Mouse (Mus musculus) MEL (cell line): Measurements from ENCODE around the gene Gm10944. TPM values are rescaled to one million over a fixed set of nuclear protein-coding genes. Genes with fewer than 3 reads are reported as not detected.

Experiments used
- DNase-seq: peaks from one replicate; pipeline ENCODE4 v3.0.0; 2011; ENCODE audit warnings: low read depth, low spot score
- H3K27ac ChIP-seq: 2 replicates; pipeline ENCODE4 v1.5.1; 2012; ENCODE audit warnings: low read depth, mild to moderate bottlenecking, control low read depth, low read length, moderate library complexity; ENCODE audit not compliant: control insufficient read depth
- H3K27me3 ChIP-seq, 2 experiments: fragments of 150-350 bp in 1 of 2; sonication (generic) in 1 of 2; 2 replicates each; pipeline ENCODE4 v1.6.1; 2012; ENCODE audit warnings: low read length in 2 of 2, mild to moderate bottlenecking in 2 of 2, improper control_type of control experiment in 1 of 2, moderate library complexity in 1 of 2; ENCODE audit not compliant: insufficient read depth in 2 of 2, control insufficient read depth in 1 of 2
- H3K36me3 ChIP-seq, 2 experiments: 2 replicates each; pipeline ENCODE4 v1.6.1; 2012 to 2014; ENCODE audit warnings: low read length in 2 of 2, improper control_type of control experiment in 1 of 2, inconsistent platforms in 1 of 2, mild to moderate bottlenecking in 1 of 2; ENCODE audit not compliant: insufficient read depth in 2 of 2, control insufficient read depth in 1 of 2
- H3K4me1 ChIP-seq, 2 experiments: fragments of 150-350 bp in 1 of 2; sonication (generic) in 1 of 2; 2 replicates each; pipeline ENCODE4 v1.6.1; 2012; ENCODE audit warnings: low read length in 2 of 2, improper control_type of control experiment in 1 of 2, mild to moderate bottlenecking in 1 of 2; ENCODE audit not compliant: insufficient read depth in 2 of 2, control insufficient read depth in 1 of 2
- H3K4me3 ChIP-seq, 2 experiments: fragments of 150-350 bp in 1 of 2; sonication (generic) in 1 of 2; 2 replicates each; pipeline ENCODE4 v1.5.1; 2012; ENCODE audit warnings: low read depth in 2 of 2, low read length in 2 of 2, mild to moderate bottlenecking in 2 of 2, moderate library complexity in 2 of 2, control low read depth in 1 of 2, improper control_type of control experiment in 1 of 2; ENCODE audit not compliant: control insufficient read depth in 1 of 2, insufficient read depth in 1 of 2
- H3K79me2 ChIP-seq: 2 replicates; pipeline ENCODE4 v1.6.1; 2012; ENCODE audit warnings: mild to moderate bottlenecking, low read length, moderate library complexity; ENCODE audit not compliant: control insufficient read depth, poor library complexity, insufficient read depth
- H3K9ac ChIP-seq: 2 replicates; pipeline ENCODE4 v1.6.1; 2012; ENCODE audit warnings: low read depth, mild to moderate bottlenecking, control low read depth, low read length, moderate library complexity; ENCODE audit not compliant: control insufficient read depth, poor library complexity, severe bottlenecking
- H3K9me3 ChIP-seq: fragments of 150-350 bp; sonication (generic); replicated peaks from 2 replicates; pipeline ENCODE4 v1.6.1; 2012; ENCODE audit warnings: mild to moderate bottlenecking, low read length, improper control_type of control experiment, moderate library complexity; ENCODE audit not compliant: insufficient read depth
- CHD1 ChIP-seq: IDR thresholded peaks from 2 replicates; pipeline ENCODE4 v1.6.1; 2012; ENCODE audit warnings: low read depth, mild to moderate bottlenecking, inconsistent platforms, low read length, improper control_type of control experiment
- CHD2 ChIP-seq: IDR thresholded peaks from 2 replicates; pipeline ENCODE4 v1.6.1; 2011; ENCODE audit warnings: low read length, improper control_type of control experiment
- CTCF ChIP-seq, 3 experiments: IDR thresholded peaks in 2 of 3; conservative IDR thresholded peaks in 1 of 3; 2 replicates each; pipeline ENCODE4 v1.5.1; 2011 to 2012; ENCODE audit warnings: low read length in 3 of 3, low read depth in 2 of 3, mild to moderate bottlenecking in 2 of 3, improper control_type of control experiment in 1 of 3, inconsistent platforms in 1 of 3, mixed read lengths in 1 of 3, moderate library complexity in 1 of 3; ENCODE audit not compliant: control insufficient read depth in 1 of 3, insufficient read depth in 1 of 3, poor library complexity in 1 of 3, severe bottlenecking in 1 of 3
- GABPA ChIP-seq: IDR thresholded peaks from 2 replicates; pipeline ENCODE4 v1.6.1; 2012; ENCODE audit warnings: low read depth, mild to moderate bottlenecking, inconsistent platforms, low read length, improper control_type of control experiment, moderate library complexity
- HCFC1 ChIP-seq: IDR thresholded peaks from 2 replicates; pipeline ENCODE4 v1.6.1; 2012; ENCODE audit warnings: low read depth, mild to moderate bottlenecking, inconsistent platforms, low read length, improper control_type of control experiment, moderate library complexity
- MAX ChIP-seq: IDR thresholded peaks from 2 replicates; pipeline ENCODE4 v1.6.1; 2011; ENCODE audit warnings: low read length, improper control_type of control experiment
- MAZ ChIP-seq: IDR thresholded peaks from 2 replicates; pipeline ENCODE4 v1.6.1; 2012; ENCODE audit warnings: low read depth, mild to moderate bottlenecking, inconsistent platforms, low read length, improper control_type of control experiment
- MXI1 ChIP-seq: IDR thresholded peaks from 2 replicates; pipeline ENCODE4 v1.6.1; 2011; ENCODE audit warnings: mild to moderate bottlenecking, low read depth, low read length, improper control_type of control experiment
- NRF1 ChIP-seq: IDR thresholded peaks from 2 replicates; pipeline ENCODE4 v1.6.1; 2014; ENCODE audit warnings: low read depth, mild to moderate bottlenecking, inconsistent platforms, low read length, improper control_type of control experiment, moderate library complexity; ENCODE audit not compliant: poor library complexity, insufficient read depth, severe bottlenecking
- POLR2A ChIP-seq, 2 experiments: IDR thresholded peaks; 2 replicates each; pipeline ENCODE4 v1.6.1; 2011 to 2012; ENCODE audit warnings: low read length in 2 of 2, mild to moderate bottlenecking in 2 of 2, control low read depth in 1 of 2, improper control_type of control experiment in 1 of 2, low read depth in 1 of 2, moderate library complexity in 1 of 2; ENCODE audit not compliant: control insufficient read depth in 1 of 2, insufficient read depth in 1 of 2, poor library complexity in 1 of 2
- RCOR1 ChIP-seq: IDR thresholded peaks from 2 replicates; pipeline ENCODE4 v1.6.1; 2012; ENCODE audit warnings: low read depth, mild to moderate bottlenecking, inconsistent platforms, low read length, improper control_type of control experiment
- TAL1 ChIP-seq: IDR thresholded peaks from 2 replicates; pipeline ENCODE4 v1.6.1; 2012; ENCODE audit warnings: mild to moderate bottlenecking, inconsistent platforms, low read length, moderate library complexity, mixed read lengths
- TBP ChIP-seq: IDR thresholded peaks from 2 replicates; pipeline ENCODE4 v1.8.0; 2011; ENCODE audit warnings: low read depth, low read length, improper control_type of control experiment
- TCF12 ChIP-seq: IDR thresholded peaks from 2 replicates; pipeline ENCODE4 v1.6.1; 2014; ENCODE audit warnings: low read depth, mild to moderate bottlenecking, inconsistent platforms, low read length, improper control_type of control experiment, moderate library complexity
- ZKSCAN1 ChIP-seq: IDR thresholded peaks from 2 replicates; pipeline ENCODE4 v1.6.1; 2012; ENCODE audit warnings: low read depth, mild to moderate bottlenecking, inconsistent platforms, low read length, improper control_type of control experiment, moderate library complexity
- polyA plus RNA-seq, 2 experiments: library from polyadenylated mRNA; stranded (reverse) in 1 of 2; unstranded in 1 of 2; fragments of >175 nt in 1 of 2; fragments of >200 nt in 1 of 2; gene quantifications; 2 replicates each; pipeline versions ENCODE4 v1.2.1 to v1.2.4; 2012; ENCODE audit warnings: low replicate concordance in 2 of 2, low read depth in 1 of 2; ENCODE audit not compliant: insufficient read length in 2 of 2, insufficient read depth in 1 of 2, missing spikeins in 1 of 2
- total RNA-seq: library from RNA; depleted of rRNA; stranded (reverse); fragments of 300-350 nt; gene quantifications from 2 replicates; pipeline ENCODE4 v1.2.3, GENCODE M21; 2012; rRNA removed

The Gm10944 gene
- total and polyA plus RNA-seq, 3 experiments: not detected

DNA sequence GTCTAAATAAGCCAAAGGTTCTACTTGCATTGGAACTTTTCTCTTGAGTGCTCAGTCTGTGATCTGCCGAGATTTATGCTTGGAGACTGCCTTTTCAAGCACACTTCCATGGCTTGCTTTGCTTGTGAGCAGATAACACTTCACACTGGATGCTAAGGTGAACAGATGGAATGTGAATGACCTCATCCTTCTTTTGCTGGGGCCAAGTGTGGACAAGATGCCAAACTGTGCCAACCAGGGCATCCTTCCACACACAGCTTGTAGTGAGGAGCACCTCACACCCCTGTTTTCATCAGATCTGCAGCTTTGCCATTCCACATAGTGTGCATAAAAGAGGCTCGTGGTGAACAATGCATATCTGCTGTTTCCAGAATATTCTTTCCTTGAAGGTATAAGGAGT lies 29.7 kb downstream of the Gm10944 start:
- Histone ChIP-seq H3K4me3 (no peak overlapping the region), H3K79me2 (no peaks in the 10 kb centered on the region), H3K27me3 (no peaks in the 10 kb centered on the region; a peak in 1 of 4 replicates), H3K9me3 (no peaks in the 10 kb centered on the region), H3K36me3 (no peaks in the 10 kb centered on the region), H3K27ac (no peak overlapping the region), H3K9ac (no peak overlapping the region), H3K4me1 (no peaks in the 10 kb centered on the region)
- TF ChIP-seq GABPA (no peak), TAL1 (no peak), HCFC1 (no peak), CTCF (IDR thresholded peaks at IDR 0.05 in 2 of 3, conservative IDR thresholded peaks at IDR 0.05 in 1 of 3; ENCODE audit: control insufficient read depth in 1 of 3, insufficient read depth in 1 of 3, low read depth in 2 of 3, low read length in 3 of 3, poor library complexity in 1 of 3, severe bottlenecking in 1 of 3) (no peak), POLR2A (IDR thresholded peaks at IDR 0.05; ENCODE audit: control insufficient read depth in 1 of 2, insufficient read depth in 1 of 2, low read depth in 1 of 2, low read length in 2 of 2, poor library complexity in 1 of 2) (no peak), ZKSCAN1 (no peak)
- no peak for DNase-seq

DNA sequence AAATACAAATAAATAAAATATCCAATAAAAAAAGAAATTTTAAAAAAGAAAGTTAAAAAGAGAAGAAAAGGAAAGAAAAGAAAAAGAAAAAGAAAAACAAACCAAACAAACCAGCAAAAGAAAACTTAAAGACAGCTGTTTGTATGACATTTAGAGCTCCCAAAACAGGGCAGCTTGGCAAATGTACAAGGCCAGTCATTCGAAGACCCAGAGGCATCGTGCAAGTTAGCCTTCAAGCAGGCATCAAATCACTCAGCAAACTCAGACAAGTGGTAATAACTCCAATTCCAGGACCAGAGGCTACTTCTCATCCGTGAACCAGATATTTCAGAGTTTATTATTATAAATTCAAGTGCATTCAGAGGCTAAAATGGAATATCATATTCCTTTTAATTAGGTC lies 45.4 kb downstream of the Gm10944 start:
- no peak overlapping the region for H3K4me3 ChIP-seq
- no peak for TF ChIP-seq MXI1
- no peak for TF ChIP-seq GABPA
- no peak for TF ChIP-seq HCFC1
- no peak for TF ChIP-seq MAX
- no peak for TF ChIP-seq NRF1
- TF ChIP-seq TBP: no peak
- TF ChIP-seq CHD1: no peak
- no peak for TF ChIP-seq TCF12
- TF ChIP-seq MAZ: no peak
- TF ChIP-seq RCOR1: no peak
- no peak for TF ChIP-seq CHD2

More for the DNA sequence above, 45.4 kb downstream of the Gm10944 start:
- no peak overlapping the region for H3K27ac ChIP-seq
- no peak for DNase-seq
- no peak overlapping the region for H3K9ac ChIP-seq
- H3K4me1 ChIP-seq: no peaks in the 10 kb centered on the region
- H3K79me2 ChIP-seq: no peaks in the 10 kb centered on the region
- H3K36me3 ChIP-seq: no peaks in the 10 kb centered on the region
- H3K9me3 ChIP-seq: no peaks in the 10 kb centered on the region
- no peaks in the 10 kb centered on the region for H3K27me3 ChIP-seq

Other genes with a start within 250 kb of the Gm10944 start
- not detected in 2 replicates for gene Adgb, start 209.0 kb upstream of the Gm10944 start, total RNA-seq
- not detected for gene Adgb, start 209.0 kb upstream of the Gm10944 start, polyA plus RNA-seq
- not detected in 2 replicates for gene Rab32, start 123.1 kb upstream of the Gm10944 start, total RNA-seq
- gene Rab32, start 123.1 kb upstream of the Gm10944 start, polyA plus RNA-seq: not detected